Mouse (Mus musculus) T-cell, adult 2 months (primary cell): ENCODE data around the gene Pttg1ip.

Experiments
- DNase-seq: peaks from one replicate; pipeline ENCODE4 v3.0.0; 2022; ENCODE audit warnings: low spot score

The Pttg1ip gene

GRCm38 (mm10) chr10:77569481-77569880 lies 12.0 kb upstream of the Pttg1ip start:
- no peak for DNase-seq

- no peak for DNase-seq
Measured at GRCm38 (mm10) chr10:77569973-77570658, 11.4 kb upstream of the Pttg1ip start.

- no peak for DNase-seq
Measured at GRCm38 (mm10) chr10:77572225-77572624, 9.3 kb upstream of the Pttg1ip start.

- DNase-seq = no peak
Measured at GRCm38 (mm10) chr10:77573162-77573561, 8.4 kb upstream of the Pttg1ip start.

- DNase-seq = no peak
Measured at GRCm38 (mm10) chr10:77580027-77580920, 1.2 kb upstream of the Pttg1ip start.

- DNase-seq = no peak
Measured at GRCm38 (mm10) chr10:77581023-77581407, 505 bp upstream of the Pttg1ip start.

- no peak for DNase-seq
Measured at GRCm38 (mm10) chr10:77582285-77582618, 732 bp downstream of the Pttg1ip start.

- peak; percentile 15 for DNase-seq
Measured at GRCm38 (mm10) chr10:77583795-77584422, 2.4 kb downstream of the Pttg1ip start.

- DNase-seq = no peak
Measured at GRCm38 (mm10) chr10:77586637-77587036, 5.1 kb downstream of the Pttg1ip start.

GRCm38 (mm10) chr10:77587091-77587775 lies 5.7 kb downstream of the Pttg1ip start:
- no peak for DNase-seq

GRCm38 (mm10) chr10:77588036-77588435 lies 6.5 kb downstream of the Pttg1ip start:
- DNase-seq = no peak

GRCm38 (mm10) chr10:77589117-77589516 lies 7.6 kb downstream of the Pttg1ip start:
- no peak for DNase-seq

GRCm38 (mm10) chr10:77589749-77590148 lies 8.2 kb downstream of the Pttg1ip start:
- DNase-seq = no peak

GRCm38 (mm10) chr10:77590812-77591211 lies 9.3 kb downstream of the Pttg1ip start:
- DNase-seq = peak; percentile 74

- no peak for DNase-seq
Measured at GRCm38 (mm10) chr10:77591546-77591945, 10.0 kb downstream of the Pttg1ip start.

- no peak for DNase-seq
Measured at GRCm38 (mm10) chr10:77596060-77596459, 14.5 kb downstream of the Pttg1ip start.

- no peak for DNase-seq
Measured at GRCm38 (mm10) chr10:77603021-77603420, 21.5 kb downstream of the Pttg1ip start.

GRCm38 (mm10) chr10:77604111-77604510 lies 22.6 kb downstream of the Pttg1ip start:
- DNase-seq = peak; percentile 13

GRCm38 (mm10) chr10:77604958-77605357 lies 23.4 kb downstream of the Pttg1ip start:
- no peak for DNase-seq

GRCm38 (mm10) chr10:77605368-77605767 lies 23.8 kb downstream of the Pttg1ip start:
- DNase-seq = peak; percentile 24

GRCm38 (mm10) chr10:77605908-77606826 lies 24.6 kb downstream of the Pttg1ip start, which contains the start of the genes Sumo3 and Gm49325:
Sumo3 (plus strand) TSS chr10:77606097.
Gm49325 (plus strand) TSS chr10:77606197.
- peak; percentile 99 for DNase-seq
